Mouse (Mus musculus): ENCODE data around the gene Map4k4. TPM values are rescaled to one million over a fixed set of nuclear protein-coding genes. Genes with fewer than 3 reads are reported as not detected.

Gene Map4k4
- total and polyA plus RNA-seq, 2 experiments from 2014 or later: 34.1 to 189 TPM

DNA sequence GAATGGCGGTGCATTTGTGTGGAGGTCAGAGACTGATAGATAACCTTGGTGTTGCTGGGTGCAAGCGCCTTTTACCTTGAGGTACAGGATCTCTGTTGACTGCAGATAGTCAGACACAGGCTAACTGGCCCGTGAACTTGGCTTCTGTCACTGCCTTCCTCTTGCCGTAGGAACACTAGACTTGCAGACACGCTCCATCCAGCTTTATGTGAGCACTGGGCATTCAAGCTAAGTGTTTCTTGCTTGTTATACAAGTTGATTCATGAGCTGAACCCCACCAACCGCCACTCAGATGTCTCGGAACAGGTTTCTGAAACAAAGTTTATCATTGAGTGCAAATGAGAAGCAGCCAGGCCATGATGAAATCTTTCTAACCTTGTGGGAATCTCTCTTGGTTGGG lies 57.3 kb downstream of the Map4k4 start:
- no peak for TF ChIP-seq CTCF (IDR thresholded peaks at IDR 0.05; ENCODE audit: low read depth)
- Histone ChIP-seq H3K27ac (no peak overlapping the region), H3K4me3 (ENCODE audit: low read length) (no peak overlapping the region), H3K9me3 (ENCODE audit: low read length) (no peaks in the 10 kb centered on the region), H3K4me2 (ENCODE audit: low read depth, low read length) (no peak overlapping the region), H3K4me1 (ENCODE audit: insufficient read depth, low read length) (peaks cover 27% of the 10 kb centered on the region; the same call in 1 of the 2 replicates), H3K36me3 (ENCODE audit: insufficient read depth, low read length) (no peaks in the 10 kb centered on the region), H3K27me3 (ENCODE audit: insufficient read depth, low read length) (no peaks in the 10 kb centered on the region), H3K9ac (replicated peaks; ENCODE audit: low read length) (no peak overlapping the region)
- ATAC-seq (no peak), DNase-seq (ENCODE audit: low spot score) (no peak)
- 62% methylated on average over 7 of the region's 7 CpGs for WGBS

DNA sequence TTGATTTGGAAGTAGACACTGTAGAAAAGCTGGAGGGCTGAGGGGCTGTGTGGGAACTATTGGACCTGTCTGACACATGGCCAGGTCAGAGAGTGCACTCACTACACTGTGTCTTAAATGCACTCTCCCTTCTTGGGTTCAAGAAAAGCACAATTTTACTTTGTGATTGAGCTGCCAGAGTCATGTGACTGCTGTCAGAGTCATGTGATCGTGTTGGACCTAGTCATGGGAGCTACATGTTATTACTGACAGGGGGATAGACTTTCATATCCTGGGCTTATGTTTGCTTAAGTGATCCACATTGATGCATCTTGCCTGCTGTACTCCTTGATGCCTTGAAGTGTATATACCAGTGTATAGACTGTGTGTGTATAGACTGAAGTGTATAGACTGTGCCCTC lies 59.9 kb downstream of the Map4k4 start:
- no peaks in the 10 kb centered on the region for H3K36me3 ChIP-seq (ENCODE audit: insufficient read depth, low read length)
- no peak for TF ChIP-seq CTCF (IDR thresholded peaks at IDR 0.05; ENCODE audit: low read depth)
- H3K4me1 ChIP-seq (ENCODE audit: insufficient read depth, low read length): peaks cover 25% of the 10 kb centered on the region; the same call in 1 of the 2 replicates
- H3K9ac ChIP-seq (replicated peaks; ENCODE audit: low read length): no peak overlapping the region
- H3K27ac ChIP-seq: no peak overlapping the region
- ATAC-seq: 0 out of 2 replicates have a peak, but pooled peaks have one; percentile 21
- H3K27me3 ChIP-seq (ENCODE audit: insufficient read depth, low read length): no peaks in the 10 kb centered on the region
- no peaks in the 10 kb centered on the region for H3K9me3 ChIP-seq (ENCODE audit: low read length)
- no peak overlapping the region for H3K4me2 ChIP-seq (ENCODE audit: low read depth, low read length)
- H3K4me3 ChIP-seq (ENCODE audit: low read length): no peak overlapping the region
- 83% methylated on average over 1 of the region's 1 CpGs for WGBS
- no peak for DNase-seq (ENCODE audit: low spot score)

DNA sequence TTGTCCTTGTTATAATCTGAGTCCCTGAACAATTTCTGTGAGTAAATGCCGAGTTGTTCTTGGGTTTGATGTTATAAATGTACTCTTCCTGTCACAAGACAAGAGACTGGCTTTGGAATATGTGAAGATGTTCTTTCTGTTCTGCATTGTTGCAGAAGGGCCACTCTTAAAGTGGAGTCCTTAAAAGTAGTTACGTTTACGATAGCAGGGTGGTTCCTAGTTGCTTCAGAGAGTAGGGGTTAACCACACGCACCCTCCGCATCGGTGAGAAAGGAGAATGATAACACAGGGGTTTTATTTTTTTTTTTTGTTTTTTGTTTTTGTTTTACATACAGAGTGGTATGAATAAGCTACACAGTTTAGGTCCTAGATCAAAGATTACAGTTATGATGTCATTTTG lies 60.4 kb downstream of the Map4k4 start:
- H3K4me2 ChIP-seq (ENCODE audit: low read depth, low read length): no peak overlapping the region

DNA sequence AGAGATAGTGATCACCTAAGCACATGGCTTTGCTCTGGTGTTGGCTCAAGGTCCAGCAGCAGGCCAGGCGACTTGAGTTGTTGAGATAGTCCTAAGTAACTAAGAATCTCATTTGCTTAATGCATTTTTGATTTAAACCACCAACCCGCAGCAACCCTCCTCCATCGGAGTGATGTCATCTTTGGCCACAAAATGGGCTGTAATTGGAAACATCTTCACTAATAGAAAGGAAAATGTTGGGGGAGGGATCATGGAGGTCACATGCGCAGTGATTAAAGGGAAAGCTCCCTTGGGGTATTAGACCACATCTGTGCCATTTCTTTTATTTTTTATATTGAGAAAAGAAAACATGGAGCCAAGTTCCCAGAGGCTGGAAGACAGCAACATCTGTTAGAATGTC lies 61.6 kb downstream of the Map4k4 start:
- H3K4me3 ChIP-seq (ENCODE audit: low read length): no peak overlapping the region
- H3K4me2 ChIP-seq (ENCODE audit: low read depth, low read length): no peak overlapping the region
- no peaks in the 10 kb centered on the region for H3K9me3 ChIP-seq (ENCODE audit: low read length)
- peaks cover 25% of the 10 kb centered on the region; the same call in 1 of the 2 replicates for H3K4me1 ChIP-seq (ENCODE audit: insufficient read depth, low read length)
- no peak overlapping the region for H3K9ac ChIP-seq (replicated peaks; ENCODE audit: low read length)
- no peak for TF ChIP-seq CTCF (IDR thresholded peaks at IDR 0.05; ENCODE audit: low read depth)
- H3K27me3 ChIP-seq (ENCODE audit: insufficient read depth, low read length): no peaks in the 10 kb centered on the region
- 69% methylated on average over 4 of the region's 4 CpGs for WGBS
- no peak overlapping the region for H3K27ac ChIP-seq
- no peak for ATAC-seq
- no peaks in the 10 kb centered on the region for H3K36me3 ChIP-seq (ENCODE audit: insufficient read depth, low read length)
- no peak for DNase-seq (ENCODE audit: low spot score)

More for the DNA sequence above, 60.4 kb downstream of the Map4k4 start:
- no peak for DNase-seq (ENCODE audit: low spot score)
- WGBS: 80% methylated on average over 6 of the region's 6 CpGs
- H3K4me1 ChIP-seq (ENCODE audit: insufficient read depth, low read length): peaks cover 25% of the 10 kb centered on the region; the same call in 1 of the 2 replicates
- no peak overlapping the region for H3K27ac ChIP-seq
- no peak overlapping the region for H3K9ac ChIP-seq (replicated peaks; ENCODE audit: low read length)
- H3K36me3 ChIP-seq (ENCODE audit: insufficient read depth, low read length): no peaks in the 10 kb centered on the region
- H3K9me3 ChIP-seq (ENCODE audit: low read length): no peaks in the 10 kb centered on the region
- no peak for TF ChIP-seq CTCF (IDR thresholded peaks at IDR 0.05; ENCODE audit: low read depth)
- no peaks in the 10 kb centered on the region for H3K27me3 ChIP-seq (ENCODE audit: insufficient read depth, low read length)
- ATAC-seq: no peak
- H3K4me3 ChIP-seq (ENCODE audit: low read length): no peak overlapping the region

DNA sequence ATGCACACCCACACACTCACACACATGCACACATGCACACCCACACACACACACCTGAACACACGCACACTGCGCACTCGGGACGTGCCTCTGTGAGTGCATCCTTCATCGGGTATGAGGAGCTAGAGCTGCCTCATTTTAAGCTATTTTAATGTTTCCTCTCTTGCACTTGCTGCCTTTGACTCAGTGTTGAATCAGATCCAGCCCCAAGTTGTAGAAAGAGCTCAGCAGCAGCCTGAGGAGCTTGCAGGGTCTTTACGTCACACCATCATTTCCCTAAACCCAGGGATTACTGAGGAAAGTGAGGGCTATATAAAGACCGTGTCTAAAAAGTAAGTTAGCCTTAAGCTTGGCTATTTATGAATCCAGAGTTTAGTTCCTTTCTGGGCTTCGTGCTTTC lies 62.1 kb downstream of the Map4k4 start:
- Histone ChIP-seq H3K36me3 (ENCODE audit: insufficient read depth, low read length) (no peaks in the 10 kb centered on the region), H3K4me1 (ENCODE audit: insufficient read depth, low read length) (peaks cover 22% of the 10 kb centered on the region; the same call in 1 of the 2 replicates), H3K27me3 (ENCODE audit: insufficient read depth, low read length) (no peaks in the 10 kb centered on the region), H3K4me3 (ENCODE audit: low read length) (no peak overlapping the region), H3K4me2 (ENCODE audit: low read depth, low read length) (no peak overlapping the region), H3K9me3 (ENCODE audit: low read length) (no peaks in the 10 kb centered on the region), H3K9ac (replicated peaks; ENCODE audit: low read length) (no peak overlapping the region), H3K27ac (0 out of 2 replicates have a peak overlapping the region, but pooled peaks have one; percentile 11)
- no peak for TF ChIP-seq CTCF (IDR thresholded peaks at IDR 0.05; ENCODE audit: low read depth)
- WGBS: 83% methylated on average over 8 of the region's 8 CpGs
- ATAC-seq (no peak), DNase-seq (ENCODE audit: low spot score) (no peak)

DNA sequence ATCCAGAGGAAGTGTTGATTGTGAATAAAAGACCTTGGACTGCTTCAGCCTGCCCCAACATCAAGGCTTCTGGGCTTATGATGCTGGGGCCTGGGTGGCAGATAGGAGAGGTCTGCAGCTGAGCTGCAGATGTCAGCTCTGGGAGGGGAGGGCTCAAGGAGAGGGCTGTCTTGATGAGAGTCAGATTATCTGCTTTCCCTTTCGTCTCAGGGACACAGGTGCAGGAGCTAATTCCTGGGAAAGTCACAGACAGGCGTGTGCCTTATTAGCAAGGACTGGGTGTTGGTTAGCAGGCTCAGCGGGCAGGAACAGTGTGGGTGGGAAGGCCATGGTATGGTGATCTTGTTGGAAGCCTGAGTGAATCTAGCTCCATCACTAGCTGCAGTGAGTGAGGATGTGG lies 63.1 kb downstream of the Map4k4 start:
- ATAC-seq (no peak), DNase-seq (ENCODE audit: low spot score) (no peak)
- 56% methylated on average over 3 of the region's 3 CpGs for WGBS
- TF ChIP-seq CTCF (IDR thresholded peaks at IDR 0.05; ENCODE audit: low read depth): no peak
- Histone ChIP-seq H3K9ac (replicated peaks; ENCODE audit: low read length) (no peak overlapping the region), H3K4me1 (ENCODE audit: insufficient read depth, low read length) (peaks cover 13% of the 10 kb centered on the region), H3K27ac (0 out of 2 replicates have a peak overlapping the region, but pooled peaks have one; percentile 11), H3K27me3 (ENCODE audit: insufficient read depth, low read length) (no peaks in the 10 kb centered on the region), H3K36me3 (ENCODE audit: insufficient read depth, low read length) (no peaks in the 10 kb centered on the region), H3K9me3 (ENCODE audit: low read length) (no peaks in the 10 kb centered on the region), H3K4me3 (ENCODE audit: low read length) (no peak overlapping the region), H3K4me2 (ENCODE audit: low read depth, low read length) (no peak overlapping the region)

DNA sequence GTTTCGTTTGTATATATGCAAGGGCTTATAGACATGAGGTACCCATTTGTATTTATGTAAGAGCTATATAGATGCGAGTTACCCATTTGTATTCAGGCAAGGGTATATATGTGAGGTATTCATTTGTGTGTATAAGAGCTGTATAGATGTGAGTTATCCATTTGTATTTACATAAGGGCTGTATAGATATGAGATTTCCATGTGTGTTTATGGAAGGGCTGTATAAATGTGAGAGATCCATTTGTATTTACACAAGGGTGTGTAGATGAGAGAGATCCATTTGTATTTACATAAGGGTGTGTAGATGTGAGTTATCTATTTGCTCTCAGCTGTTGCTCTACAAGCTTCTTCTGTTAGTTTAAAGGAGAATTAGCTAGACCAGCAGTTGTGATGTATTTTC lies 63.7 kb downstream of the Map4k4 start:
- H3K4me3 ChIP-seq (ENCODE audit: low read length): no peak overlapping the region
- WGBS: 89% methylated on average over 2 of the region's 2 CpGs
- H3K36me3 ChIP-seq (ENCODE audit: insufficient read depth, low read length): no peaks in the 10 kb centered on the region
- DNase-seq (ENCODE audit: low spot score) (no peak), ATAC-seq (no peak)
- no peaks in the 10 kb centered on the region for H3K27me3 ChIP-seq (ENCODE audit: insufficient read depth, low read length)
- no peaks in the 10 kb centered on the region for H3K9me3 ChIP-seq (ENCODE audit: low read length)
- no peak overlapping the region for H3K9ac ChIP-seq (replicated peaks; ENCODE audit: low read length)
- peaks cover 18% of the 10 kb centered on the region for H3K4me1 ChIP-seq (ENCODE audit: insufficient read depth, low read length)
- no peak for TF ChIP-seq CTCF (IDR thresholded peaks at IDR 0.05; ENCODE audit: low read depth)
- H3K27ac ChIP-seq: no peak overlapping the region
- no peak overlapping the region for H3K4me2 ChIP-seq (ENCODE audit: low read depth, low read length)
